Mouse (Mus musculus): ENCODE measurements at regions not wholly inside any gene's neighbourhood (a gene's known extent, or its start where the extent isn't known, plus 50 kb on each side); places are given as distances from the start of the nearest gene placed in this dataset.

- TF ChIP-seq CTCF (IDR thresholded peaks at IDR 0.05; ENCODE audit: extremely low read depth, insufficient read length, insufficient replicate concordance, low read depth, low read length) (no peak), POLR2A (IDR thresholded peaks at IDR 0.05; ENCODE audit: low read depth, low read length) (no peak)
These were observed 51.3 kb upstream of the Tbl1xr1 start for GRCm38 (mm10) chr3:22025119-22025518.

All from small intestine, adult 2 months (tissue).